Mouse (Mus musculus) liver, embryonic 11.5 days (tissue): ENCODE measurements around the gene Idi1. TPM values are rescaled to one million over a fixed set of nuclear protein-coding genes. Genes with fewer than 3 reads are reported as not detected.
"Not testable (repeated sequence)": the region's sequence is repeated elsewhere in the genome, so short reads cannot be mapped to it uniquely, and the experiment has no call there.

Experiments used
- ATAC-seq: fragments of 200-750 bp; cut with Nextera tagmentation; replicated peaks from 2 replicates; pipeline ENCODE4 v1.8.0; 2017; ENCODE audit warnings: moderate number of reproducible peaks, mild to moderate bottlenecking, moderate TSS enrichment, moderate library complexity; ENCODE audit not compliant: low FRiP score
- DNase-seq: peaks from one replicate; pipeline ENCODE4 v3.0.0-alpha.2; 2017; ENCODE audit warnings: low spot score
- H3K27ac ChIP-seq: fragments of 300-500 bp; sonication (generic); 2 replicates; pipeline ENCODE4 v1.5.1; 2014; ENCODE audit warnings: mild to moderate bottlenecking, low read depth, low read length, control low read depth
- H3K27me3 ChIP-seq: fragments of 300-500 bp; sonication (generic); replicated peaks from 2 replicates; pipeline ENCODE4 v1.6.1; 2014; ENCODE audit warnings: low read length, mixed read lengths; ENCODE audit not compliant: control insufficient read depth, insufficient read depth
- H3K36me3 ChIP-seq: fragments of 300-500 bp; sonication (generic); 2 replicates; pipeline ENCODE4 v1.6.1; 2014; ENCODE audit warnings: mild to moderate bottlenecking, low read length, moderate library complexity, mixed read lengths; ENCODE audit not compliant: control insufficient read depth, insufficient read depth
- H3K4me1 ChIP-seq: fragments of 300-500 bp; sonication (generic); replicated peaks from 2 replicates; pipeline ENCODE4 v1.6.1; 2014; ENCODE audit warnings: low read length, mixed read lengths; ENCODE audit not compliant: control insufficient read depth, insufficient read depth
- H3K4me2 ChIP-seq: fragments of 300-500 bp; sonication (generic); 2 replicates; pipeline ENCODE4 v1.6.1; 2014; ENCODE audit warnings: mild to moderate bottlenecking, control low read depth, moderate library complexity
- H3K4me3 ChIP-seq: fragments of 300-500 bp; sonication (generic); 2 replicates; pipeline ENCODE4 v1.5.1; 2014; ENCODE audit warnings: low read depth, low read length, control low read depth
- H3K9ac ChIP-seq: fragments of 300-500 bp; sonication (generic); 2 replicates; pipeline ENCODE4 v1.6.1; 2014; ENCODE audit warnings: low read depth, low read length, control low read depth
- H3K9me3 ChIP-seq: fragments of 300-500 bp; sonication (generic); 2 replicates; pipeline ENCODE4 v1.6.1; 2016; ENCODE audit warnings: low read length, inconsistent platforms, mixed read lengths; ENCODE audit not compliant: control insufficient read depth
- WGBS: fragments of 180-500 bp; shearing (Covaris S2); extraction: QIAGEN DNeasy Blood & Tissue Kit; methylation state at CpG from one replicate; pipeline ENCODE4 v1.1.7; 2014; 5-methylcytosine and 5-hydroxymethylcytosine counted together
- microRNA-seq: library from miRNA; unstranded; fragments of <30 nt; microRNA quantifications from one replicate; pipeline ENCODE4, GENCODE M21; 2017; ENCODE audit warnings: borderline number of aligned reads
- polyA plus RNA-seq: library from polyadenylated mRNA; unstranded; fragments of >200 nt; fragmentation: Nextera tagmentation; extraction: Ambion mirVana; gene quantifications from 2 replicates; pipeline ENCODE4 v1.2.1, GENCODE M21; 2014

Gene Idi1
- polyA plus RNA-seq, 1 experiment from 2014 or later, result 91.0 TPM

- not testable (repeated sequence) for ATAC-seq, H3K36me3 ChIP-seq, H3K9me3 ChIP-seq, H3K4me3 ChIP-seq, DNase-seq, H3K4me1 ChIP-seq, H3K27ac ChIP-seq, H3K9ac ChIP-seq, H3K4me2 ChIP-seq, H3K27me3 ChIP-seq
- 72% methylated on average over 6 of the region's 6 CpGs for WGBS
These were observed 52.4 kb downstream of the Idi1 start for GRCm38 (mm10) chr13:8937611-8938140.

GRCm38 (mm10) chr13:8941110-8941509, 55.8 kb downstream of the Idi1 start:
- H3K27me3 ChIP-seq, H3K4me3 ChIP-seq, H3K4me2 ChIP-seq, H3K9ac ChIP-seq, H3K36me3 ChIP-seq, H3K27ac ChIP-seq, H3K4me1 ChIP-seq, H3K9me3 ChIP-seq, DNase-seq: not testable (repeated sequence)
- peak; percentile 16; the same call in 1 of the 2 replicates for ATAC-seq
- WGBS, result 47% methylated on average over 4 of the region's 4 CpGs

DNA sequence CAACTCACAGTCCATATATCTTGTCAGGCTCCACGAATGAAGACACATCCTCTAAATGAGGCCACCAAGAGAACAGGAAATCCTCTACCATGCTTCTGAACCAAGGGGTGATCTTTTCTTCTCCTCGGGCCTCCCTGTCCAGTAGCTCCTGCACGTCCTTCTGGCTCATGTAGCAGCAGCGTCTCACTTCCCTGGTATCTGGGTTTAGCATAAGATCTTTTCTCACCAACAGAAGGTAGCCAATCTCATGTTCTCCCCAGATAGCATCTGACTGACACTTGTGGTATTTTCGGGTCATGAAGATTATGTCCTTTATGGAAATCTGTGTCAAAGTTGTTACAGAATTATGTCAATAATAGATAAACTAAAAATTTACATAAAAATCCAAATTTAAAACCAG, 56.4 kb downstream of the Idi1 start:
- not testable (repeated sequence) for H3K4me2 ChIP-seq, ATAC-seq, H3K27me3 ChIP-seq, H3K27ac ChIP-seq, H3K36me3 ChIP-seq, H3K9me3 ChIP-seq, H3K9ac ChIP-seq, DNase-seq, H3K4me3 ChIP-seq, H3K4me1 ChIP-seq
- 33% methylated on average over 1 of the region's 5 CpGs for WGBS

Small RNAs within 50 kb of the gene (microRNA-seq; reads per million reads assigned to microRNA genes)
- gene Gm22750, result not detected

Other genes starting within 250 kb of the Idi1 start
- gene Wdr37, start 13.6 kb upstream of the Idi1 start, polyA plus RNA-seq, result 17.5 and 18.0 TPM in 2 replicates
- not detected in 2 replicates for gene Gm9745, start 62.7 kb downstream of the Idi1 start, polyA plus RNA-seq
- 0.16 TPM in 1 of 2 replicates, not detected in the other for gene Idi2, start 67.4 kb downstream of the Idi1 start, polyA plus RNA-seq
- gene Gtpbp4, start 110.6 kb downstream of the Idi1 start, polyA plus RNA-seq, result 108 and 109 TPM in 2 replicates
- 47.9 and 51.3 TPM in 2 replicates for gene Larp4b, start 208.4 kb downstream of the Idi1 start, polyA plus RNA-seq